ENCODE assay signal across 8 mouse cellular contexts in genomic region chr13:21940213-21940612, GRCm38 (mm10). TPM values are rescaled to one million over a fixed set of nuclear protein-coding genes. Genes with fewer than 3 reads are reported as not detected.
DNase-seq lines count a peak whose midpoint lies in the region; ATAC-seq and TF ChIP-seq lines count a peak whose summit lies in the region.

No protein-coding gene starts in this region.

- H3K27ac ChIP-seq in bone marrow macrophage, adult 2 months (ENCODE audit: insufficient read depth, low read depth, low read length) = peak overlapping the region; percentile 64
- H3K27ac ChIP-seq in embryonic facial prominence, embryonic 15.5 days (replicated peaks) = peak overlapping the region; percentile 35
- H3K27ac ChIP-seq in limb, embryonic 13.5 days = no peak overlapping the region
- peak overlapping the region; percentile 65; the same call in 1 of the 2 replicates for H3K27ac ChIP-seq in midbrain, embryonic 15.5 days

- peak; percentile 90 for DNase-seq in A20 (ENCODE audit: low read depth, low spot score)
- DNase-seq in heart, adult 9 months (ENCODE audit: low spot score in 2 of 2) = peak; percentile 89 to 95
- peak; percentile 94 for DNase-seq in kidney, adult 9 months
- DNase-seq in spleen, adult 18-20 months = peak; percentile 60 to 84

- no peaks in the 10 kb centered on the region for H3K27me3 ChIP-seq in embryonic facial prominence, embryonic 15.5 days
- H3K27me3 ChIP-seq in limb, embryonic 13.5 days = no peaks in the 10 kb centered on the region
- H3K27me3 ChIP-seq in midbrain, embryonic 15.5 days (replicated peaks) = peaks cover 20% of the 10 kb centered on the region; the same call in 1 of the 2 replicates

- TF ChIP-seq CTCF in bone marrow macrophage, adult 2 months (IDR thresholded peaks at IDR 0.05; ENCODE audit: low read depth, low read length) = no peak

- WGBS in embryonic facial prominence, embryonic 15.5 days = under 1% methylated on average over 19 of the region's 19 CpGs
- 0% methylated on average over 19 of the region's 19 CpGs for WGBS in limb, embryonic 13.5 days
- WGBS in midbrain, embryonic 15.5 days = under 1% methylated on average over 19 of the region's 19 CpGs

- peak; percentile 90 for ATAC-seq in embryonic facial prominence, embryonic 15.5 days (ENCODE audit: insufficient number of reproducible peaks, low FRiP score, low TSS enrichment, low read depth)
- peak; percentile 73 for ATAC-seq in limb, embryonic 13.5 days (ENCODE audit: low FRiP score, low read depth)
- peak; percentile 73 for ATAC-seq in midbrain, embryonic 15.5 days (replicated peaks)

- no peaks in the 10 kb centered on the region for H3K36me3 ChIP-seq in embryonic facial prominence, embryonic 15.5 days
- no peaks in the 10 kb centered on the region for H3K36me3 ChIP-seq in limb, embryonic 13.5 days
- no peaks in the 10 kb centered on the region for H3K36me3 ChIP-seq in midbrain, embryonic 15.5 days (replicated peaks)

- H3K4me2 ChIP-seq in embryonic facial prominence, embryonic 15.5 days (replicated peaks) = peak overlapping the region; percentile 61
- peak overlapping the region; percentile 68 for H3K4me2 ChIP-seq in limb, embryonic 13.5 days (replicated peaks)
- H3K4me2 ChIP-seq in midbrain, embryonic 15.5 days = peak overlapping the region; percentile 49

- H3K4me3 ChIP-seq in bone marrow macrophage, adult 2 months (ENCODE audit: insufficient read depth, low read length) = peak overlapping the region; percentile 60
- H3K4me3 ChIP-seq in embryonic facial prominence, embryonic 15.5 days (replicated peaks) = peak overlapping the region; percentile 53
- peak overlapping the region; percentile 53 for H3K4me3 ChIP-seq in limb, embryonic 13.5 days
- peak overlapping the region; percentile 50 for H3K4me3 ChIP-seq in midbrain, embryonic 15.5 days

- no peak for TF ChIP-seq POLR2A in bone marrow macrophage, adult 2 months (IDR thresholded peaks at IDR 0.05; ENCODE audit: borderline replicate concordance, low read depth, low read length)

- H3K4me1 ChIP-seq in bone marrow macrophage, adult 2 months (ENCODE audit: control insufficient read depth, insufficient read depth, low read length) = peaks cover 4% of the 10 kb centered on the region
- H3K4me1 ChIP-seq in embryonic facial prominence, embryonic 15.5 days = no peaks in the 10 kb centered on the region
- no peaks in the 10 kb centered on the region for H3K4me1 ChIP-seq in limb, embryonic 13.5 days
- no peaks in the 10 kb centered on the region; the same call in 1 of the 2 replicates for H3K4me1 ChIP-seq in midbrain, embryonic 15.5 days

- no peaks in the 10 kb centered on the region for H3K9me3 ChIP-seq in embryonic facial prominence, embryonic 15.5 days (replicated peaks)
- no peaks in the 10 kb centered on the region for H3K9me3 ChIP-seq in limb, embryonic 13.5 days
- H3K9me3 ChIP-seq in midbrain, embryonic 15.5 days = no peaks in the 10 kb centered on the region

- H3K9ac ChIP-seq in embryonic facial prominence, embryonic 15.5 days = no peak overlapping the region
- peak overlapping the region; percentile 63 for H3K9ac ChIP-seq in limb, embryonic 13.5 days
- H3K9ac ChIP-seq in midbrain, embryonic 15.5 days = no peak overlapping the region; the same call in 1 of the 2 replicates

RNA-seq across cellular contexts. Expression of gene Zfp184, which starts 4.7 kb away (rescaled TPM):
- 0.25 and 0.76 TPM in 2 replicates for polyA plus RNA-seq in bone marrow macrophage, adult 2 months (2012; ENCODE audit: insufficient read depth, insufficient read length, missing spikeins)
- polyA plus RNA-seq in embryonic facial prominence, embryonic 15.5 days (2015; fragmentation: Nextera tagmentation; extraction: Ambion mirVana) = 7.7 and 9.0 TPM in 2 replicates
- polyA plus RNA-seq in limb, embryonic 13.5 days (2015; fragmentation: Nextera tagmentation; extraction: Ambion mirVana) = 18.3 and 20.2 TPM in 2 replicates
- 14.0 TPM in 2 replicates for polyA plus RNA-seq in midbrain, embryonic 15.5 days (2015; fragmentation: Nextera tagmentation; extraction: Ambion mirVana)

RNA-seq across cellular contexts. Expression of gene Pom121l2, which starts 40.8 kb away (rescaled TPM):
- polyA plus RNA-seq in bone marrow macrophage, adult 2 months (2012; ENCODE audit: insufficient read depth, insufficient read length, missing spikeins) = not detected in 2 replicates
- 0.29 TPM in 2 replicates for polyA plus RNA-seq in embryonic facial prominence, embryonic 15.5 days (2015; fragmentation: Nextera tagmentation; extraction: Ambion mirVana)
- 0.37 and 0.38 TPM in 2 replicates for polyA plus RNA-seq in limb, embryonic 13.5 days (2015; fragmentation: Nextera tagmentation; extraction: Ambion mirVana)
- not detected in 2 replicates for polyA plus RNA-seq in midbrain, embryonic 15.5 days (2015; fragmentation: Nextera tagmentation; extraction: Ambion mirVana)
